Mouse (Mus musculus) embryonic facial prominence, embryonic 15.5 days (tissue): ENCODE measurements at regions not wholly inside any gene's neighbourhood (a gene's known extent, or its start where the extent isn't known, plus 50 kb on each side); places are given as distances from the start of the nearest gene placed in this dataset.

ENCODE experiments used
- ATAC-seq: fragments of 200-750 bp; cut with Nextera tagmentation; 2 replicates; pipeline ENCODE4 v1.8.0; 2017; ENCODE audit warnings: low read depth, moderate TSS enrichment; ENCODE audit not compliant: insufficient number of reproducible peaks, low FRiP score, low TSS enrichment
- H3K27ac ChIP-seq: fragments of 300-500 bp; sonication (generic); replicated peaks from 2 replicates; pipeline ENCODE4 v1.5.1; 2015; ENCODE audit warnings: mild to moderate bottlenecking, inconsistent platforms
- H3K27me3 ChIP-seq: fragments of 300-500 bp; sonication (generic); 2 replicates; pipeline ENCODE4 v1.6.1; 2015; ENCODE audit warnings: inconsistent platforms
- H3K36me3 ChIP-seq: fragments of 300-500 bp; sonication (generic); 2 replicates; pipeline ENCODE4 v1.6.1; 2015; ENCODE audit warnings: mild to moderate bottlenecking, inconsistent platforms
- H3K4me1 ChIP-seq: fragments of 300-500 bp; sonication (generic); 2 replicates; pipeline ENCODE4 v1.6.1; 2015; ENCODE audit warnings: inconsistent platforms
- H3K4me2 ChIP-seq: fragments of 300-500 bp; sonication (generic); replicated peaks from 2 replicates; pipeline ENCODE4 v1.6.1; 2015; ENCODE audit warnings: mild to moderate bottlenecking, inconsistent platforms
- H3K4me3 ChIP-seq: fragments of 300-500 bp; sonication (generic); replicated peaks from 2 replicates; pipeline ENCODE4 v1.5.1; 2015; ENCODE audit warnings: mild to moderate bottlenecking, inconsistent platforms
- H3K9ac ChIP-seq: fragments of 300-500 bp; sonication (generic); 2 replicates; pipeline ENCODE4 v1.6.1; 2015; ENCODE audit warnings: inconsistent platforms
- H3K9me3 ChIP-seq: fragments of 300-500 bp; sonication (generic); replicated peaks from 2 replicates; pipeline ENCODE4 v1.6.1; 2016; ENCODE audit warnings: inconsistent platforms
- WGBS: fragments of 180-500 bp; shearing (Covaris S2); methylation state at CpG from one replicate; pipeline ENCODE4 v1.1.7; 2015; 5-methylcytosine and 5-hydroxymethylcytosine counted together

DNA sequence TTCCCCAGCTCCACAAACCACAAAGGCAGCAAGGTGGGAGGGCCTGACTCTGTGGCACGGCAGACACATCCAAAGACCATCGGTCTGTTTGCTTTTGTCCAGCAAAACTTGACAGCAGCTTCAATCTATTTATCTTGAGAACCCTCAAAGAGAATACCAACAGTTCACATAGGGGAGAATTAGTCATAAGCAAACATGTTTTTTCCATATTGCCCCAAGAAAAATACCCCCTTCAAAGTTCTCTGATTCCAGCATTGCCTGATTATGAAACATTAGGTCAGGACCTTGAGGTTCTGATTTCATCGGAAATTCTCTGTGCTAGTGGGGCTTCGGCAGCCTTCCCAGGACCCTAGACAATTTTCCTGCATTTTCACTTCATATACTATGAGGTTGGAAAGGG lies 348.4 kb upstream of the Trib2 start:
- Histone ChIP-seq H3K9me3 (no peaks in the 10 kb centered on the region), H3K27me3 (no peaks in the 10 kb centered on the region), H3K27ac (no peak overlapping the region), H3K4me3 (no peak overlapping the region), H3K4me1 (0 out of 2 replicates have a peak, but pooled peaks cover 5% of the 10 kb centered on the region), H3K9ac (no peak overlapping the region), H3K36me3 (no peaks in the 10 kb centered on the region), H3K4me2 (no peak overlapping the region)
- no peak for ATAC-seq
- 36% methylated on average over 4 of the region's 4 CpGs for WGBS

DNA sequence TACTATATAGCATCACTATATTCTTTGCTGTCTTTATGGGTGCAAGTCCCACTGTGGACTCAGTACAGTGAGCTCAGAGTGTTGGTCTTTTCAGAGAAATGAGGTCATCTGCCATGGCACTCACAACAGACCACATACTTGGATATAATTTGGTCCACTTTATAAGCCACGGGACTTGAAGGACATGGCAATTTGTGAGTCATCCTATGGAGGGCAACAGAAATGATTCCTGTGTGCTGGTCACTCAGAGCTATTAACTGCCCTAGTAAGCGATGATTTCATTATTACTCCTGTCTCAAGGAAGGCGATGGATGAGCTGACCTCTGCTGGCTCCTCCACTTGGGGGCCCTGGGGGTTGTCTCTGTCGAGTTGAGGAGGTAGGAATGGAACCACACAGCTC lies 345.2 kb upstream of the Trib2 start:
- Histone ChIP-seq H3K27ac (no peak overlapping the region), H3K4me3 (no peak overlapping the region), H3K4me2 (no peak overlapping the region), H3K4me1 (no peaks in the 10 kb centered on the region), H3K9ac (no peak overlapping the region), H3K9me3 (no peaks in the 10 kb centered on the region), H3K36me3 (no peaks in the 10 kb centered on the region), H3K27me3 (no peaks in the 10 kb centered on the region)
- no peak for ATAC-seq
- 72% methylated on average over 4 of the region's 4 CpGs for WGBS

DNA sequence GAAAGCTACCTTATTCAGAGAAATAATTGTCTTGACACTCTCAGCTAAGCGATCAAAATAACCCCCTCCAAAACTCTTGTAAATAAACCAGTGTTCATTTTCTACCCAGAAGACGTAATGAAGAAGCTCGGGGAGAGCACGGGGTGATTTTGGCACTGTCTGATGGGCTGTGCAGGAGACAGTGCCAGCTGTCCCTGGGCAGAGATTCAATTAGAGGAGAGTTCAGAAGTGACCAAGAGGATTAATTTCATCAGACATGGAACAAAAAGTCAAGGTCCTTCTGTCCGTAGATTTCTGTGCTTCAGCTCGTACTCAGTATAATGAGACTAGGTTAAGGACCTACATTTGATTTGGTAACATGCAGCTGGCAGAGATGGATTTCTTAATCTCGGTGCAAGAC lies 341.2 kb upstream of the Trib2 start:
- H3K27ac ChIP-seq = no peak overlapping the region
- no peak overlapping the region for H3K9ac ChIP-seq
- no peak overlapping the region for H3K4me2 ChIP-seq
- H3K27me3 ChIP-seq = no peaks in the 10 kb centered on the region
- no peak for ATAC-seq
- WGBS = 73% methylated on average over 7 of the region's 7 CpGs
- H3K9me3 ChIP-seq = no peaks in the 10 kb centered on the region
- H3K4me3 ChIP-seq = no peak overlapping the region
- H3K36me3 ChIP-seq = no peaks in the 10 kb centered on the region
- H3K4me1 ChIP-seq = 0 out of 2 replicates have a peak, but pooled peaks cover 7% of the 10 kb centered on the region

DNA sequence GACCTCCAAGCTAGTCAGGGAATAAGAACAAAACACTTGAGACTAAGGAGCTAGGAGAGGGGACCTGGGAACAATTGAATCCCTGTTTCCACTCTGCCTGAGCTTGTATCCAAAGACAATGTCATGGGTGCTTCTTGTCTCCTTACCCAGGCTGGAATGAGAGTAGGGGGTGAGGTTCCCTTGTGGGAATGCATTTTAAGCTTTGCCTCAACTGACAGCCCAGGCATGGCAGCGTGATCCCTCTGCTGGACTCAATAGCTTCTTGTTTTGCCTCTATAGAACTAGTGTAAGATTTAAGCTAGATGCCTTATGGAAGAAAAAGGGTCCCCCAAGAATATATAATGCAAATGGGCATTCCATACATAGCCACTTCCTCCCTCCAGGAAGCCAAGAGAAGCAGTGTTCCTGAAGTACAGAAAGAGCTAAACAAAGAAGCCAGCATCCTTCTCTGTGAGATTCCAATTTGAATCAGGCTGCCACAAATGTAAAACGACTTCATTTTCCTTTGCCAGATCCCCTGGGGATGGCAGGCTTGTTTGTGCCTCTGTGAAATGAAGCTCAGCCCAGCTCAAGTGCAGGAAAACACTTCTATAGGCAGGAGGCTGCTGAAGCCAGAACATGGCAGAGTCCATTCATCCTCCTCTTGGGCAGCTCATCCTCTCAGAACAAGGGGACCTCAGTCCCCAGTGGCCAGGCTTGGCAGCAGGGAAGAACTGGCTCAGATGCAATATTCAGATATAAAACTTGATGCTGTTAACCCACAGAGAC lies 339.3 kb upstream of the Trib2 start:
- peaks cover 23% of the 10 kb centered on the region for H3K4me1 ChIP-seq
- H3K9me3 ChIP-seq = no peaks in the 10 kb centered on the region
- no peak for ATAC-seq
- H3K4me3 ChIP-seq = no peak overlapping the region
- H3K27me3 ChIP-seq = no peaks in the 10 kb centered on the region
- no peaks in the 10 kb centered on the region for H3K36me3 ChIP-seq
- H3K27ac ChIP-seq = no peak overlapping the region
- WGBS = 13% methylated on average over 2 of the region's 2 CpGs
- H3K4me2 ChIP-seq = no peak overlapping the region
- H3K9ac ChIP-seq = no peak overlapping the region

DNA sequence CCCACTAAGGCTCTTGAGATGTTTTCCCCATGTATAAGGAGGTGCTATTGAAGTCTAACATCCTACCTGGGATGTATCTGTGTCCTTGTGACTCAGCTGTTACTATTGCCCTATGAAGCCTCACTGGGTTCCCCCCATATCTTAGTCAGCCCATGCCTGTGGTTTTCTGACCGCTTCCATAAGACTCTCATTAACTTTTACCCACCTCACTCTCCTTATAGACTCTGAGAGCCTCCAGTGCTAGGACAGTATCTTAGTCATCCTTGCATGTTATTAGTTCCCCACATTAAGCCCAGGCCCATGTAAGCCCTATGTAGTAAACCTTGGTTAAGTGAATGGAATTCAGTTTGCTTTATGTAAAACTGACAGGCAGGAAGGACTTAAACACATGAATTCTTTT lies 337.5 kb upstream of the Trib2 start:
- WGBS = 85% methylated on average over 1 of the region's 1 CpGs
- Histone ChIP-seq H3K4me2 (no peak overlapping the region), H3K36me3 (no peaks in the 10 kb centered on the region), H3K27me3 (no peaks in the 10 kb centered on the region), H3K9ac (no peak overlapping the region), H3K4me1 (peaks cover 25% of the 10 kb centered on the region), H3K4me3 (no peak overlapping the region), H3K27ac (no peak overlapping the region), H3K9me3 (no peaks in the 10 kb centered on the region)
- no peak for ATAC-seq

DNA sequence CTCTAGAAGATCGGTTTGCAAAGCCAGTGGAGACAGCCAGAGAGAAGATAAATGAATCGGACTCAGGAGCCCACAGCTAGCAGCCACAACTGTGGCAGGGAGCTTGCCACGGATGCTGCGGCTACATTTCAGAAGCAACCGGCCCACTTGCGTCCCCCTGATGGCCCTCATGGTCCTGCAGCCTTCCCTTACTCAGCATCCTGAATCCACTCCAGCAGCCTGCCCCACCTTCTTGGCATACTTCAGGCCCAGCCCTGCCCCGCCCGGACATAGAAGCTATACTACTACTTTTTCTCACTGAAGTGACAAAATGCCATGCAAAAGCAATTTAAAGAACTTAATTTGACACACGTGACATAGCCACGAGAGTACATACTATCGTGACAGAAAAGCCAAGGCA lies 335.4 kb upstream of the Trib2 start:
- H3K4me2 ChIP-seq = no peak overlapping the region
- no peak for ATAC-seq

DNA sequence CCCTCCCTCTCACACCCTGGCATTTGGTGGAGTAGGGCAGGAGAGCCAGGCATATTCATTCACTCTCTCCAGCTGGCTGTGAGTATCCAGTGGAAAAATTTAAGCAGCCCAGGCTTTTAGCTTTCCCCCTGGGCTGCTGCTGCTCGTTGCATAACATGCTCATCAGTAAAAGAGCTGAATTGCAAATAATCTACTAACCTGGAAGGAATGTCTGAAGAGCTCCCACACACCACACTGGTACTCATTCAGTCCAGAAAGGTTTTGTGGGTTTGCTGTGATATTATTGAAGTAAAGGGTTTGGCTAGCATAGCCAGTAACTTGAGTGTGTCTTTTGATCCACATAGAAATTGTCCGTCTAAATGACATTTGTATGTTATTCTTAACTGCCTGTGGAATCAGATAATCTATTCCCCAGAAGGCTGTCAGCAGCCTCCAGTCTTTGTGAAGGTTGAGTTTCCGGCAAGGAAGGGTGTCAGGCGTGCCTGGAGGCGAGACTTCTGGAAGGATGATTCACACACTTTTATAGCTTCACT lies 334.5 kb upstream of the Trib2 start:
- Histone ChIP-seq H3K4me3 (no peak overlapping the region), H3K27me3 (no peaks in the 10 kb centered on the region), H3K9ac (no peak overlapping the region), H3K4me2 (no peak overlapping the region), H3K27ac (no peak overlapping the region), H3K36me3 (no peaks in the 10 kb centered on the region), H3K4me1 (peaks cover 25% of the 10 kb centered on the region), H3K9me3 (no peaks in the 10 kb centered on the region)
- ATAC-seq = no peak
- 27% methylated on average over 5 of the region's 5 CpGs for WGBS

More for the DNA sequence above, 335.4 kb upstream of the Trib2 start:
- Histone ChIP-seq H3K4me3 (no peak overlapping the region), H3K9ac (no peak overlapping the region), H3K4me1 (peaks cover 25% of the 10 kb centered on the region), H3K36me3 (no peaks in the 10 kb centered on the region), H3K9me3 (no peaks in the 10 kb centered on the region), H3K27me3 (no peaks in the 10 kb centered on the region), H3K27ac (no peak overlapping the region)
- 61% methylated on average over 11 of the region's 11 CpGs for WGBS

DNA sequence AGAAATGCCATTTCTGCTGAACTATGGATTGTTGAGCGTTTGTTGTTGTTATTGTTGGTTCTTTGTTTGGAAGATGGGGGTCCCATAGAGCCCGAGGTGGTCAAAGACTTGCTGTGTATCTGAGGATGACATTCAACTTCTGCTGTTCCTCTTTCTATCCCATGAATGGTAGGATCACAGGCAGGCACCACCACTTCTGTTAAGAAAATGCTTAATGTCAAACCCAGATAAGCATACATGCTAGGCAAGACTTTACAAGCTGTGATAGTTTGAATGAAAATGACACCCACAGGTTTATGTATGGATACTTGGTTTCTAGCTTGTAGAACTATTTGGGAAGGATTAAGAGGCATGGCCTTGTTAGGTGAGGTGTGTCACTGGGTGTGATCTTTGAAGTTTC lies 330.2 kb upstream of the Trib2 start:
- H3K4me3 ChIP-seq = no peak overlapping the region
- no peak for ATAC-seq
- H3K9ac ChIP-seq = no peak overlapping the region
- H3K4me2 ChIP-seq = no peak overlapping the region
- WGBS = 66% methylated on average over 2 of the region's 2 CpGs
- H3K9me3 ChIP-seq = no peaks in the 10 kb centered on the region
- no peaks in the 10 kb centered on the region for H3K27me3 ChIP-seq
- no peak overlapping the region for H3K27ac ChIP-seq
- H3K36me3 ChIP-seq = no peaks in the 10 kb centered on the region
- peaks cover 10% of the 10 kb centered on the region for H3K4me1 ChIP-seq

DNA sequence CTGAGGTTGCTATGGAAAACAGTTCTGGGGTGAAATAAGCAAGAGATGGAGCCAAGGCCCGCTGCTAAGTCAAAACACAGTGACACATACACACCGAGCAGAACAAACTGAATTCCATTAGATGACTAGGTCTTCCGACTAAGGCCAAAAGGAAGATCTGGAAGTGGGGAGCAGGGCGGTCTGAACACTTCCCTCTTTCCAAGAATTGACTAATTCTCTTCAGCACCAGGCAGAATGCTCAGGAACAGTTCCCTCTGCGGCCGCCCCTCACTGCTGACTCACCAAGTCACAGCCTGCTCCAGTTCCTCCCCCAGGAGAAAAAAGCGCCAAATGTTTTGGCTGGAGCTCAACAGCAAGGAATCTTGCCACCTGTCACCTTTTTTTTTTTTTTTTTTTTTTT lies 328.9 kb upstream of the Trib2 start:
- Histone ChIP-seq H3K27me3 (no peaks in the 10 kb centered on the region), H3K27ac (no peak overlapping the region), H3K4me2 (no peak overlapping the region), H3K4me1 (no peaks in the 10 kb centered on the region), H3K9me3 (no peaks in the 10 kb centered on the region), H3K36me3 (no peaks in the 10 kb centered on the region), H3K4me3 (no peak overlapping the region), H3K9ac (no peak overlapping the region)
- ATAC-seq = no peak
- 70% methylated on average over 7 of the region's 7 CpGs for WGBS

DNA sequence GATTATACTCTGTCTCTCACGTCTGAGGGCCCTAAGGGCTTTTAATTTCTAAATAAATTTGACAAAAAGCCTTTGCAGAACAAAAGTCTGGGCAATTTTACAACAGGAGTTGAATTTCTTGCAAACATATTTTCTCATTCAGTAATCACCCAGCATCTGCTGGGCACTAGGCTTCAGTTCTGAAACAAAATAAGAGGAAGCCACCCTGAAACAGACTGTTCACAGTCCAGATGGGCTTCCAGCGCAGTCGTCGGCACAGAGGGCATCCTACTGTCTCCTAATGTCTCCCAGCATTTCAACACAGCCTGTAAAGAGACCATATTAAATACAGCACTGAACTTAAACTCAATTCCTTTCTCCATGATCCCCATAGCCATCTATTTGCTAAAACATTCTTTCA lies 324.5 kb upstream of the Trib2 start:
- Histone ChIP-seq H3K4me3 (no peak overlapping the region), H3K4me2 (no peak overlapping the region), H3K27ac (no peak overlapping the region), H3K9ac (no peak overlapping the region), H3K9me3 (no peaks in the 10 kb centered on the region), H3K36me3 (no peaks in the 10 kb centered on the region), H3K4me1 (0 out of 2 replicates have a peak, but pooled peaks cover 3% of the 10 kb centered on the region), H3K27me3 (no peaks in the 10 kb centered on the region)
- ATAC-seq = no peak
- WGBS = 47% methylated on average over 4 of the region's 4 CpGs

DNA sequence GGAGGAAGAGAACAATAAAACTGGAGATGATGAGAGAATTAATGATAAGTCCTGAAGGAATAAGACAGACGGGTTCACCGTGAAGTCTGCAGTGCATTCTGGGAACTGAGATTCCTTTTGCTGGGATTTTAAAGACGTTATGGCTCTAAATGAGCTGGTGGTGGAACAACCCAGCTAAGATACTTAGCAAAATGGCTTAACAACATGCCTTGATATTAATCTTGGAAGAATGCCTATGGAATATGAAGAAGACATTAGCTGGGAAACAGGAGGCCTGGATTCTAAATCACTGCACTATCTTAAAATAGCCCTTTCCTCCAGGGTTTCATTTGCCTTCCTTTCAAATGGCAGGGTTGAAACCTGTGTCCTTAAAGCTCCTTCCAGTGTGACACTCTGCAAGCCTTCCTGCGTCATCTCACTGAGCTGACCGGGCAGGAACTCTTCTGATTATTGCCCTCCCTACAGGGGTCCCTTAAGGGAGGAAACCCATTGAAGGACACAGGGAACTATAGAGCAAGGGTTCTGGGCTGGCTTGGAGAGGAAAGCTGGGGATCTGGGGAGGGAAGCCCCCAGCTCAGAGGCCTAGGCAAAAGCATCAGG lies 323.9 kb upstream of the Trib2 start:
- H3K4me1 ChIP-seq = 0 out of 2 replicates have a peak, but pooled peaks cover 3% of the 10 kb centered on the region
- H3K9me3 ChIP-seq = no peaks in the 10 kb centered on the region
- H3K36me3 ChIP-seq = no peaks in the 10 kb centered on the region
- no peaks in the 10 kb centered on the region for H3K27me3 ChIP-seq
- no peak overlapping the region for H3K27ac ChIP-seq
- H3K9ac ChIP-seq = no peak overlapping the region
- no peak overlapping the region for H3K4me2 ChIP-seq
- no peak overlapping the region for H3K4me3 ChIP-seq
- 57% methylated on average over 5 of the region's 5 CpGs for WGBS
- ATAC-seq = no peak
